Mouse (Mus musculus): ENCODE data around the gene Lgals7.

GRCm38 (mm10) chr7:28826402-28826772, 37.3 kb upstream of the Lgals7 start:
- no peak for TF ChIP-seq CTCF (IDR thresholded peaks at IDR 0.05; ENCODE audit: control insufficient read depth, insufficient read depth, insufficient read length)
- no peak for TF ChIP-seq MAX (IDR thresholded peaks at IDR 0.05)
- no peak for TF ChIP-seq USF1 (IDR thresholded peaks at IDR 0.05; ENCODE audit: low read depth)

Data from C2C12 (cell line).